Mouse (Mus musculus) hindbrain, embryonic 13.5 days (tissue): ENCODE measurements around the gene Pbrm1. TPM values are rescaled to one million over a fixed set of nuclear protein-coding genes. Genes with fewer than 3 reads are reported as not detected.

ENCODE experiments used
- ATAC-seq: fragments of 200-750 bp; cut with Nextera tagmentation; 2 replicates; pipeline ENCODE4 v1.8.0; 2017; ENCODE audit warnings: moderate TSS enrichment; ENCODE audit not compliant: low FRiP score
- H3K27ac ChIP-seq: fragments of 300-500 bp; sonication (generic); 2 replicates; pipeline ENCODE4 v1.5.1; 2015; ENCODE audit warnings: inconsistent platforms, mild to moderate bottlenecking, moderate library complexity
- H3K27me3 ChIP-seq: fragments of 300-500 bp; sonication (generic); 2 replicates; pipeline ENCODE4 v1.6.1; 2015; ENCODE audit warnings: mild to moderate bottlenecking, inconsistent platforms
- H3K36me3 ChIP-seq: fragments of 300-500 bp; sonication (generic); 2 replicates; pipeline ENCODE4 v1.6.1; 2015; ENCODE audit warnings: mild to moderate bottlenecking, inconsistent platforms
- H3K4me1 ChIP-seq: fragments of 300-500 bp; sonication (generic); replicated peaks from 2 replicates; pipeline ENCODE4 v1.6.1; 2015; ENCODE audit warnings: inconsistent platforms
- H3K4me2 ChIP-seq: fragments of 300-500 bp; sonication (generic); 2 replicates; pipeline ENCODE4 v1.6.1; 2015; ENCODE audit warnings: inconsistent platforms, mild to moderate bottlenecking, moderate library complexity
- H3K4me3 ChIP-seq: fragments of 300-500 bp; sonication (generic); 2 replicates; pipeline ENCODE4 v1.5.1; 2015; ENCODE audit warnings: mild to moderate bottlenecking, inconsistent platforms
- H3K9ac ChIP-seq: fragments of 300-500 bp; sonication (generic); 2 replicates; pipeline ENCODE4 v1.6.1; 2015; ENCODE audit warnings: mild to moderate bottlenecking, inconsistent platforms
- H3K9me3 ChIP-seq: fragments of 300-500 bp; sonication (generic); 2 replicates; pipeline ENCODE4 v1.6.1; 2016; ENCODE audit warnings: inconsistent platforms
- WGBS: fragments of 180-500 bp; shearing (Covaris S2); methylation state at CpG from one replicate; pipeline ENCODE4 v1.1.7; 2015; 5-methylcytosine and 5-hydroxymethylcytosine counted together
- polyA plus RNA-seq: library from polyadenylated mRNA; unstranded; fragments of >200 nt; fragmentation: Nextera tagmentation; extraction: Ambion mirVana; gene quantifications from 2 replicates; pipeline ENCODE4 v1.2.1, GENCODE M21; 2015

The Pbrm1 gene
- 146 and 151 TPM in 2 replicates for polyA plus RNA-seq

- Histone ChIP-seq H3K36me3 (peaks cover 44% of the 10 kb centered on the region), H3K4me3 (peak within 1 kb of the TSS; percentile 78), H3K27ac (peak within 1 kb of the TSS; percentile 99), H3K9ac (peak within 1 kb of the TSS; percentile 91), H3K4me1 (peaks cover 39% of the 10 kb centered on the region), H3K9me3 (no peaks in the 10 kb centered on the region), H3K4me2 (peak within 1 kb of the TSS; percentile 93), H3K27me3 (no peaks in the 10 kb centered on the region)
- under 1% methylated on average over 53 of the region's 53 CpGs for WGBS
- ATAC-seq, result peak; percentile 95
These were observed at the start of gene Pbrm1, which contains the start of gene Gnl3 for GRCm38 (mm10) chr14:31018860-31019291. TSS of gene Pbrm1 (plus strand) at chr14:31019138. TSS of gene Gnl3 (minus strand) at chr14:31019152.

- Histone ChIP-seq H3K9me3 (no peaks in the 10 kb centered on the region), H3K4me2 (no peak overlapping the region), H3K4me1 (no peaks in the 10 kb centered on the region), H3K4me3 (no peak overlapping the region), H3K36me3 (peaks cover 68% of the 10 kb centered on the region), H3K9ac (no peak overlapping the region), H3K27me3 (no peaks in the 10 kb centered on the region), H3K27ac (peak overlapping the region; percentile 62; the same call in 1 of the 2 replicates)
- no peak for ATAC-seq
- WGBS, result 34% methylated on average over 6 of the region's 6 CpGs
These were observed 44.7 kb upstream of the Pbrm1 start for GRCm38 (mm10) chr14:30974204-30974603.

GRCm38 (mm10) chr14:30976222-30976621 lies 42.7 kb upstream of the Pbrm1 start:
- ATAC-seq, result no peak
- Histone ChIP-seq H3K27ac (no peak overlapping the region), H3K9ac (no peak overlapping the region), H3K4me1 (no peaks in the 10 kb centered on the region), H3K4me2 (no peak overlapping the region), H3K27me3 (no peaks in the 10 kb centered on the region), H3K4me3 (no peak overlapping the region), H3K9me3 (no peaks in the 10 kb centered on the region), H3K36me3 (peaks cover 61% of the 10 kb centered on the region)
- WGBS, result 88% methylated on average over 3 of the region's 3 CpGs

GRCm38 (mm10) chr14:30996417-30996816 lies 22.5 kb upstream of the Pbrm1 start:
- H3K9me3 ChIP-seq, result no peaks in the 10 kb centered on the region
- H3K27ac ChIP-seq, result no peak overlapping the region
- no peak overlapping the region for H3K9ac ChIP-seq
- H3K4me1 ChIP-seq, result peaks cover 11% of the 10 kb centered on the region
- no peak overlapping the region for H3K4me3 ChIP-seq
- H3K4me2 ChIP-seq, result no peak overlapping the region
- H3K27me3 ChIP-seq, result no peaks in the 10 kb centered on the region
- ATAC-seq, result no peak
- H3K36me3 ChIP-seq, result peaks cover 20% of the 10 kb centered on the region; the same call in 1 of the 2 replicates

- no peak for ATAC-seq
- H3K27me3 ChIP-seq, result no peaks in the 10 kb centered on the region
- peaks cover 20% of the 10 kb centered on the region for H3K4me1 ChIP-seq
- peaks cover 21% of the 10 kb centered on the region; the same call in 1 of the 2 replicates for H3K36me3 ChIP-seq
- 67% methylated on average over 10 of the region's 10 CpGs for WGBS
- H3K4me2 ChIP-seq, result peak overlapping the region; percentile 84
- H3K9ac ChIP-seq, result peak overlapping the region; percentile 96
- no peaks in the 10 kb centered on the region for H3K9me3 ChIP-seq
- H3K4me3 ChIP-seq, result peak overlapping the region; percentile 97
- H3K27ac ChIP-seq, result no peak overlapping the region
These were observed 18.6 kb upstream of the Pbrm1 start for GRCm38 (mm10) chr14:31000356-31000755.

GRCm38 (mm10) chr14:31000816-31001306 lies 18.1 kb upstream of the Pbrm1 start:
- H3K4me1 ChIP-seq, result peaks cover 20% of the 10 kb centered on the region
- H3K9ac ChIP-seq, result peak overlapping the region; percentile 96
- H3K4me3 ChIP-seq, result peak overlapping the region; percentile 97
- H3K4me2 ChIP-seq, result peak overlapping the region; percentile 84
- H3K9me3 ChIP-seq, result no peaks in the 10 kb centered on the region
- H3K27ac ChIP-seq, result peak overlapping the region; percentile 95
- H3K27me3 ChIP-seq, result no peaks in the 10 kb centered on the region
- peaks cover 21% of the 10 kb centered on the region; the same call in 1 of the 2 replicates for H3K36me3 ChIP-seq
- peak; percentile 47; the same call in 1 of the 2 replicates for ATAC-seq
- under 1% methylated on average over 21 of the region's 21 CpGs for WGBS

- H3K9me3 ChIP-seq, result no peaks in the 10 kb centered on the region
- peaks cover 20% of the 10 kb centered on the region for H3K4me1 ChIP-seq
- H3K27me3 ChIP-seq, result no peaks in the 10 kb centered on the region
- H3K27ac ChIP-seq, result peak within 1 kb of the TSS; percentile 95
- H3K9ac ChIP-seq, result peak within 1 kb of the TSS; percentile 96
- ATAC-seq, result peak; percentile 96
- H3K4me3 ChIP-seq, result peak within 1 kb of the TSS; percentile 97
- peaks cover 22% of the 10 kb centered on the region for H3K36me3 ChIP-seq
- WGBS, result under 1% methylated on average over 82 of the region's 84 CpGs
- peak within 1 kb of the TSS; percentile 84 for H3K4me2 ChIP-seq
These were observed 17.4 kb upstream of the Pbrm1 start, which contains the start of the genes Glt8d1 and Spcs1 for GRCm38 (mm10) chr14:31001307-31002205. TSS of gene Glt8d1 (plus strand) at chr14:31001400. TSS of gene Spcs1 (minus strand) at chr14:31001672.

- H3K4me3 ChIP-seq, result no peak overlapping the region
- H3K9ac ChIP-seq, result no peak overlapping the region
- no peaks in the 10 kb centered on the region for H3K27me3 ChIP-seq
- H3K36me3 ChIP-seq, result peaks cover 32% of the 10 kb centered on the region
- H3K4me2 ChIP-seq, result no peak overlapping the region
- ATAC-seq, result no peak
- 96% methylated on average over 2 of the region's 2 CpGs for WGBS
- no peaks in the 10 kb centered on the region for H3K9me3 ChIP-seq
- H3K4me1 ChIP-seq, result peaks cover 20% of the 10 kb centered on the region
- H3K27ac ChIP-seq, result no peak overlapping the region
These were observed 14.4 kb upstream of the Pbrm1 start for GRCm38 (mm10) chr14:31004527-31004926.

GRCm38 (mm10) chr14:31006779-31007178 lies 12.2 kb upstream of the Pbrm1 start:
- Histone ChIP-seq H3K4me3 (no peak overlapping the region), H3K4me2 (no peak overlapping the region), H3K27ac (no peak overlapping the region), H3K9ac (no peak overlapping the region), H3K9me3 (no peaks in the 10 kb centered on the region), H3K27me3 (no peaks in the 10 kb centered on the region), H3K36me3 (peaks cover 54% of the 10 kb centered on the region), H3K4me1 (peaks cover 10% of the 10 kb centered on the region)
- WGBS, result 90% methylated on average over 5 of the region's 5 CpGs
- no peak for ATAC-seq

- Histone ChIP-seq H3K4me3 (no peak overlapping the region), H3K27me3 (no peaks in the 10 kb centered on the region), H3K9ac (no peak overlapping the region), H3K4me1 (no peaks in the 10 kb centered on the region), H3K27ac (no peak overlapping the region), H3K4me2 (no peak overlapping the region), H3K36me3 (peaks cover 94% of the 10 kb centered on the region), H3K9me3 (no peaks in the 10 kb centered on the region)
- WGBS, result 95% methylated on average over 3 of the region's 3 CpGs
- no peak for ATAC-seq
These were observed 7.3 kb upstream of the Pbrm1 start for GRCm38 (mm10) chr14:31011588-31011987.

- Histone ChIP-seq H3K9me3 (no peaks in the 10 kb centered on the region), H3K4me3 (no peak overlapping the region), H3K9ac (no peak overlapping the region), H3K27me3 (no peaks in the 10 kb centered on the region), H3K4me1 (peaks cover 16% of the 10 kb centered on the region), H3K27ac (no peak overlapping the region), H3K36me3 (peaks cover 80% of the 10 kb centered on the region), H3K4me2 (no peak overlapping the region)
- 98% methylated on average over 2 of the region's 2 CpGs for WGBS
- ATAC-seq, result no peak
These were observed 5.0 kb upstream of the Pbrm1 start for GRCm38 (mm10) chr14:31013928-31014327.

GRCm38 (mm10) chr14:31016063-31016462 lies 2.9 kb upstream of the Pbrm1 start:
- Histone ChIP-seq H3K4me1 (peaks cover 26% of the 10 kb centered on the region), H3K4me3 (no peak overlapping the region), H3K27ac (no peak overlapping the region), H3K9ac (no peak overlapping the region), H3K36me3 (peaks cover 61% of the 10 kb centered on the region), H3K9me3 (no peaks in the 10 kb centered on the region), H3K4me2 (no peak overlapping the region), H3K27me3 (no peaks in the 10 kb centered on the region)
- no peak for ATAC-seq
- 92% methylated on average over 1 of the region's 1 CpGs for WGBS
